ENCODE assay signal across 9 mouse cellular contexts in the genomic region with DNA sequence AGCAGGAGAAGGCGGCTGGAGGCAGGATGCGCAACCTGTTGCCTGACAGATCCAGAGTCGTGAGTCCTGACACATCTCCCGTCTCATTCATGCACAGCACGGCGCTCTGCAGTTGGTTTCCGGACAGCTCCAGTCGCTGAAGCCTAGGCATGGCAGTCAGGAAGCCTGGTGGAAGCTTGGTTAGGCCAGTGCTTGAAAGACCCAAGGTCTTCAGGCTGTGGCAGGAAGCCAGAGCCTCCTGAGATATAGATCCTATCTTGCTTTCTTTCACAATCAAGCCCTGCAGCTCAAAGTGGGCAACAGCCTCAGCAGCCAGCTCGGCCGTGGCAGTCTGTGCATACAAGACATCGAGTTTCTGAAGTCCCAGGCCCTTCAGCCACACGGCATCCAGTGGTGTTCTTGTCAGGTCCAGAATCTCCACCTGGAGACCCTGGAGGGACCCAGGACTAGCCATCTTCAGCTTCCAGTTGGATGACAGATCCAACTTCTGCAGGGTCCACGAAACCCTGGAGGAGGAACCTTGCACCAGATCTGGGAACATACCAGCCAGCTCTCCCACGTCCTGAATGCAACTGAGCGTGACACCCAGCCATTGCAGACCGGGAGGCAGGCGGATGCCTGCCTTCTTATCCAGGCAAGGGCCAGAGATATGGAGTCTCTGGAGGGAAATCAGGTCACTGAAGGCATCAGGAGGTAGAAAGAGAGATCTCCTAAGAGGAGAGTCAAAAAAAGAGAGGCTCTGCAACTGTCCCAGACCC. TPM values are rescaled to one million over a fixed set of nuclear protein-coding genes. Genes with fewer than 3 reads are reported as not detected.
A peak's percentile ranks its signal among the peaks of the same experiment; 100 is the strongest.
DNase-seq lines count a peak whose midpoint lies in the region.
"Had no signal": no experiment of that assay in that cellular context is flagged by ENCODE, and none has a peak within 500 bp of the region (broad histone marks: within the 10 kb centered on the region; RNA-seq: fewer than 3 reads in every experiment).

No protein-coding gene starts in this region.

- peak; percentile 32 to 41 for DNase-seq in adrenal gland, postnatal 36 days
- no peak for DNase-seq in adrenal gland, postnatal 4 days (ENCODE audit: low spot score in 2 of 2)
- peak; percentile 40 for DNase-seq in ovary, postnatal 36 days (ENCODE audit: low spot score)
- DNase-seq in ovary, postnatal 14 days (ENCODE audit: low spot score): no peak
- peak; percentile 54 to 69 for DNase-seq in kidney, postnatal 4 days
- peak; percentile 35 to 53 for DNase-seq in thymus, postnatal 36 days
- DNase-seq in gastrocnemius, adult 8-10 months (ENCODE audit: low spot score in 2 of 2): no peak
- no peak for DNase-seq in urinary bladder, postnatal 4 days (ENCODE audit: low spot score in 2 of 2)
- DNase-seq: right cerebral cortex, postnatal 4 days had no signal

RNA-seq across cellular contexts. Expression of a gene that starts 0.9 kb away (rescaled TPM):
- under 1 TPM; 0.73 to 0.82 TPM for total RNA-seq in adrenal gland, postnatal 36 days (2021)
- total RNA-seq in adrenal gland, postnatal 4 days (2021): 1 to 10 TPM in 1 of 2 experiments, under 1 TPM in 1; 0.87 to 1.4 TPM
- total RNA-seq in gastrocnemius, adult 8-10 months (2022): not detected

RNA-seq across cellular contexts. Expression of a gene that starts 7.6 kb away (rescaled TPM):
- total RNA-seq in adrenal gland, postnatal 36 days (2021): 1 to 10 TPM; 6.3 to 8.7 TPM
- total RNA-seq in adrenal gland, postnatal 4 days (2021): 1 to 10 TPM; 5.9 to 7.6 TPM
- 1 to 10 TPM; 2.3 to 4.7 (median 3.2) TPM for total RNA-seq in gastrocnemius, adult 8-10 months (2022)

RNA-seq across cellular contexts. Expression of a gene that starts 37.0 kb away (rescaled TPM):
- total RNA-seq in adrenal gland, postnatal 36 days (2021): 10 to 100 TPM; 74.8 to 83.2 TPM
- 10 to 100 TPM; 91.8 to 95.1 TPM for total RNA-seq in adrenal gland, postnatal 4 days (2021)
- total RNA-seq in gastrocnemius, adult 8-10 months (2022): 10 to 100 TPM; 12.3 to 18.1 (median 14.6) TPM

Comparison
In these comparisons a context has a peak if more than half of its experiments do, and no peak if none do; other contexts are left out.
1. DNase-seq: peak in adrenal gland, postnatal 36 days (2 of 2), ovary, postnatal 36 days (single experiment), kidney, postnatal 4 days (2 of 2) and thymus, postnatal 36 days (2 of 2); none in adrenal gland, postnatal 4 days (0 of 2), ovary, postnatal 14 days (single experiment), gastrocnemius, adult 8-10 months (0 of 2) and urinary bladder, postnatal 4 days (0 of 2).